ENCODE assay signal across 8 mouse cellular contexts in genomic region chr10:126961757-126962156, GRCm38 (mm10). TPM values are rescaled to one million over a fixed set of nuclear protein-coding genes. Genes with fewer than 3 reads are reported as not detected.
DNase-seq lines count a peak whose midpoint lies in the region; ATAC-seq lines count a peak whose summit lies in the region.

No protein-coding gene starts in this region.

- H3K9ac ChIP-seq in hindbrain, embryonic 12.5 days, result no peak overlapping the region
- H3K9ac ChIP-seq in hindbrain, embryonic 11.5 days (ENCODE audit: low read depth, low read length), result no peak overlapping the region
- H3K9ac ChIP-seq in forebrain, embryonic 14.5 days (ENCODE audit: low read length), result no peak overlapping the region
- no peak overlapping the region for H3K9ac ChIP-seq in hindbrain, embryonic 15.5 days
- H3K9ac ChIP-seq in limb, embryonic 15.5 days, result no peak overlapping the region

- H3K4me1 ChIP-seq in hindbrain, embryonic 12.5 days, result peaks cover 25% of the 10 kb centered on the region
- peaks cover 2% of the 10 kb centered on the region for H3K4me1 ChIP-seq in hindbrain, embryonic 11.5 days (replicated peaks; ENCODE audit: control insufficient read depth, insufficient read depth, low read length)
- H3K4me1 ChIP-seq in forebrain, embryonic 14.5 days (ENCODE audit: control insufficient read depth, insufficient read depth, low read length), result peaks cover 10% of the 10 kb centered on the region; the same call in 1 of the 2 replicates
- H3K4me1 ChIP-seq in hindbrain, embryonic 15.5 days (replicated peaks), result peaks cover 21% of the 10 kb centered on the region
- peaks cover 36% of the 10 kb centered on the region for H3K4me1 ChIP-seq in limb, embryonic 15.5 days

- H3K36me3 ChIP-seq in hindbrain, embryonic 12.5 days, result no peaks in the 10 kb centered on the region
- no peaks in the 10 kb centered on the region for H3K36me3 ChIP-seq in hindbrain, embryonic 11.5 days (ENCODE audit: control insufficient read depth, insufficient read depth, low read length)
- H3K36me3 ChIP-seq in forebrain, embryonic 14.5 days (ENCODE audit: control insufficient read depth, insufficient read depth, low read length), result no peaks in the 10 kb centered on the region
- H3K36me3 ChIP-seq in hindbrain, embryonic 15.5 days, result no peaks in the 10 kb centered on the region
- no peaks in the 10 kb centered on the region for H3K36me3 ChIP-seq in limb, embryonic 15.5 days

- 58% methylated on average over 10 of the region's 10 CpGs for WGBS in hindbrain, embryonic 12.5 days
- 65% methylated on average over 10 of the region's 10 CpGs for WGBS in hindbrain, embryonic 11.5 days
- WGBS in forebrain, embryonic 14.5 days, result 61% methylated on average over 10 of the region's 10 CpGs
- 46% methylated on average over 10 of the region's 10 CpGs for WGBS in hindbrain, embryonic 15.5 days
- 59% methylated on average over 10 of the region's 10 CpGs for WGBS in limb, embryonic 15.5 days

- ATAC-seq in hindbrain, embryonic 12.5 days (ENCODE audit: low FRiP score), result no peak
- no peak for ATAC-seq in hindbrain, embryonic 11.5 days (ENCODE audit: low FRiP score)
- ATAC-seq in forebrain, embryonic 14.5 days, result peak; percentile 11; the same call in 1 of the 2 replicates
- ATAC-seq in hindbrain, embryonic 15.5 days (ENCODE audit: low FRiP score, low read depth), result no peak
- ATAC-seq in limb, embryonic 15.5 days (ENCODE audit: insufficient number of reproducible peaks, low FRiP score, low TSS enrichment, low read depth), result no peak

- H3K27me3 ChIP-seq in hindbrain, embryonic 12.5 days, result peaks cover 64% of the 10 kb centered on the region
- H3K27me3 ChIP-seq in hindbrain, embryonic 11.5 days (ENCODE audit: control insufficient read depth, insufficient read depth, low read length), result peaks cover 43% of the 10 kb centered on the region
- no peaks in the 10 kb centered on the region for H3K27me3 ChIP-seq in forebrain, embryonic 14.5 days (replicated peaks; ENCODE audit: control insufficient read depth, insufficient read depth, low read length)
- peaks cover 27% of the 10 kb centered on the region for H3K27me3 ChIP-seq in hindbrain, embryonic 15.5 days
- no peaks in the 10 kb centered on the region for H3K27me3 ChIP-seq in limb, embryonic 15.5 days

- no peak overlapping the region for H3K4me3 ChIP-seq in hindbrain, embryonic 12.5 days
- H3K4me3 ChIP-seq in hindbrain, embryonic 11.5 days (ENCODE audit: low read depth, low read length), result no peak overlapping the region
- no peak overlapping the region for H3K4me3 ChIP-seq in forebrain, embryonic 14.5 days (ENCODE audit: low read depth, low read length)
- H3K4me3 ChIP-seq in hindbrain, embryonic 15.5 days, result no peak overlapping the region
- H3K4me3 ChIP-seq in limb, embryonic 15.5 days, result peak overlapping the region; percentile 11; the same call in 1 of the 2 replicates

- 0 out of 2 replicates have a peak overlapping the region, but pooled peaks have one; percentile 6 for H3K4me2 ChIP-seq in hindbrain, embryonic 12.5 days (replicated peaks)
- H3K4me2 ChIP-seq in hindbrain, embryonic 11.5 days (replicated peaks; ENCODE audit: low read depth, low read length), result no peak overlapping the region
- peak overlapping the region; percentile 21; the same call in 1 of the 2 replicates for H3K4me2 ChIP-seq in forebrain, embryonic 14.5 days (ENCODE audit: low read length)
- peak overlapping the region; percentile 7; the same call in 1 of the 2 replicates for H3K4me2 ChIP-seq in hindbrain, embryonic 15.5 days
- H3K4me2 ChIP-seq in limb, embryonic 15.5 days, result peak overlapping the region; percentile 21; the same call in 1 of the 2 replicates

- H3K27ac ChIP-seq in hindbrain, embryonic 12.5 days, result 0 out of 2 replicates have a peak overlapping the region, but pooled peaks have one; percentile 8
- no peak overlapping the region for H3K27ac ChIP-seq in hindbrain, embryonic 11.5 days (ENCODE audit: low read depth, low read length)
- peak overlapping the region; percentile 82 for H3K27ac ChIP-seq in forebrain, embryonic 14.5 days (ENCODE audit: low read depth, low read length)
- H3K27ac ChIP-seq in hindbrain, embryonic 15.5 days (replicated peaks), result peak overlapping the region; percentile 50
- H3K27ac ChIP-seq in limb, embryonic 15.5 days, result peak overlapping the region; percentile 92

- no peak for DNase-seq in hindbrain, embryonic 11.5 days (ENCODE audit: low spot score)
- peak; percentile 69 to 70 for DNase-seq in adrenal gland, postnatal 36 days
- peak; percentile 84 for DNase-seq in forebrain, embryonic 14.5 days (ENCODE audit: low spot score)
- DNase-seq in thymus, postnatal 36 days, result no peak
- DNase-seq in spleen, postnatal 10 days (ENCODE audit: low spot score in 2 of 2), result no peak

- no peaks in the 10 kb centered on the region for H3K9me3 ChIP-seq in hindbrain, embryonic 12.5 days (replicated peaks)
- H3K9me3 ChIP-seq in hindbrain, embryonic 11.5 days (ENCODE audit: control insufficient read depth, low read length), result no peaks in the 10 kb centered on the region
- H3K9me3 ChIP-seq in forebrain, embryonic 14.5 days (replicated peaks; ENCODE audit: control insufficient read depth, low read length), result no peaks in the 10 kb centered on the region
- no peaks in the 10 kb centered on the region for H3K9me3 ChIP-seq in hindbrain, embryonic 15.5 days
- no peaks in the 10 kb centered on the region for H3K9me3 ChIP-seq in limb, embryonic 15.5 days

RNA-seq across cellular contexts. Expression of gene Ctdsp2, which starts 16.8 kb away (rescaled TPM):
- 50.5 and 51.1 TPM in 2 replicates for polyA plus RNA-seq in hindbrain, embryonic 12.5 days (2016; fragmentation: Nextera tagmentation; extraction: Ambion mirVana)
- polyA plus RNA-seq in hindbrain, embryonic 11.5 days (2014; fragmentation: Nextera tagmentation; extraction: Ambion mirVana), result 38.7 and 40.3 TPM in 2 replicates
- 100 to 1,000 TPM; 102 to 158 TPM for total RNA-seq in adrenal gland, postnatal 36 days (2021)
- 30.2 and 34.5 TPM in 2 replicates for polyA plus RNA-seq in forebrain, embryonic 14.5 days (2014; fragmentation: Nextera tagmentation; extraction: Ambion mirVana)
- polyA plus RNA-seq in hindbrain, embryonic 15.5 days (2015; fragmentation: Nextera tagmentation; extraction: Ambion mirVana), result 19.0 and 19.4 TPM in 2 replicates
- 72.2 and 85.8 TPM in 2 replicates for polyA plus RNA-seq in limb, embryonic 15.5 days (2015; fragmentation: Nextera tagmentation; extraction: Ambion mirVana)

RNA-seq across cellular contexts. Expression of gene Avil, which starts 38.8 kb away (rescaled TPM):
- polyA plus RNA-seq in hindbrain, embryonic 12.5 days (2016; fragmentation: Nextera tagmentation; extraction: Ambion mirVana), result 1.6 and 2.1 TPM in 2 replicates
- 0.29 and 1.7 TPM in 2 replicates for polyA plus RNA-seq in hindbrain, embryonic 11.5 days (2014; fragmentation: Nextera tagmentation; extraction: Ambion mirVana)
- 1 to 10 TPM; 2.7 to 4.5 TPM for total RNA-seq in adrenal gland, postnatal 36 days (2021)
- 0.07 and 0.70 TPM in 2 replicates for polyA plus RNA-seq in forebrain, embryonic 14.5 days (2014; fragmentation: Nextera tagmentation; extraction: Ambion mirVana)
- polyA plus RNA-seq in hindbrain, embryonic 15.5 days (2015; fragmentation: Nextera tagmentation; extraction: Ambion mirVana), result 4.2 and 11.6 TPM in 2 replicates
- 0.50 and 0.71 TPM in 2 replicates for polyA plus RNA-seq in limb, embryonic 15.5 days (2015; fragmentation: Nextera tagmentation; extraction: Ambion mirVana)

Comparison
In these comparisons a context has a peak if more than half of its experiments do, and no peak if none do; other contexts are left out.
1. DNase-seq: peak in adrenal gland, postnatal 36 days (2 of 2) and forebrain, embryonic 14.5 days (single experiment); none in hindbrain, embryonic 11.5 days (single experiment), thymus, postnatal 36 days (0 of 2) and spleen, postnatal 10 days (0 of 2).